In the genomic region with DNA sequence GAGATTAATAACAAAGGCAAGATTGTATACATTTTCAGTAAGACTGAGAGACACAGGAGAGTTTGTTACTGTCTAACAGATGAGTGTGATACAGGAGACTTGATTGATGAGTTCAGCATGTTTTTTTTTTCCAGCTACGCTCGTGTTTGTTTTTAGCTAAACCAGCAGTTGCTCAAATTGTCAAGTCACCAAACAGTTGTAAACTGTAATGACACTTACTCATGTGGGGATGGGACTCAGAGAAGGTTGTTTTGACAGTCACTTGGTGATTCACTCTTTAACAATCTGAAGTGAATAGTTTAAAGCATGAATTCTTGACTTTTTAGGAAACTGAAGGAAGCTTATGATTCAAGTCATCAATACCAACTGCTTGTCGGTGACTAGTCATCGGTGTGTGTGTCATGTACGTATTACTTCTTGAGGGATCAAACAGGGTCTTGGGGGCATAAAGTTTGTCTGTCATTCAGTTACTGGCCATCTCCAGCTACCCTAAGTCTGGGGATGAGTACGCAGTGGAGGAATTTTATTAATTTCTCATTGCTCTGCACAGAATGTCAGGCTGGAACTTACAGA, we compare ENCODE assay signal across 1 mouse cellular context.
TF ChIP-seq lines count a peak whose summit lies in the region.

No protein-coding gene starts in this region.

TF ChIP-seq in myocyte, 11 proteins besides CTCF, POLR2A, EP300 and RAD21 (continued from another document):
- no peak for TF ChIP-seq REST (IDR thresholded peaks at IDR 0.05; ENCODE audit: insufficient read depth, insufficient read length)
